Mouse (Mus musculus) ES-E14 (cell line): Measurements from ENCODE around the gene Chchd6. TPM values are rescaled to one million over a fixed set of nuclear protein-coding genes. Genes with fewer than 3 reads are reported as not detected.

Experiments
- DNase-seq: peaks from one replicate; pipeline ENCODE4 v3.0.0-alpha.2; 2013; ENCODE audit warnings: low read depth, low spot score
- H3K27ac ChIP-seq: 2 replicates; pipeline ENCODE4 v1.5.1; 2012; ENCODE audit warnings: low read depth, mild to moderate bottlenecking, low read length, moderate library complexity, mixed read lengths; ENCODE audit not compliant: poor library complexity, insufficient read depth, severe bottlenecking
- H3K36me3 ChIP-seq: 2 replicates; pipeline ENCODE4 v1.6.1; 2012; ENCODE audit warnings: mild to moderate bottlenecking, low read length, moderate library complexity, mixed read lengths; ENCODE audit not compliant: control insufficient read depth, poor library complexity, insufficient read depth, severe bottlenecking
- H3K4me1 ChIP-seq, 2 experiments: fragments of 150-350 bp in 1 of 2; sonication (generic) in 1 of 2; 2 replicates each; pipeline ENCODE4 v1.6.1; 2012; ENCODE audit warnings: low read length in 2 of 2, mild to moderate bottlenecking in 1 of 2, mixed read lengths in 1 of 2; ENCODE audit not compliant: control insufficient read depth in 2 of 2, insufficient read depth in 2 of 2, poor library complexity in 1 of 2
- H3K4me3 ChIP-seq, 2 experiments: fragments of 150-350 bp in 1 of 2; sonication (generic) in 1 of 2; 2 replicates each; pipeline ENCODE4 v1.5.1; 2012; ENCODE audit warnings: low read length in 2 of 2, low read depth in 1 of 2, mild to moderate bottlenecking in 1 of 2, mixed read lengths in 1 of 2; ENCODE audit not compliant: insufficient read depth in 1 of 2, poor library complexity in 1 of 2, severe bottlenecking in 1 of 2
- H3K9ac ChIP-seq: 2 replicates; pipeline ENCODE4 v1.6.1; 2012; ENCODE audit warnings: low read depth, mild to moderate bottlenecking, low read length, mixed read lengths; ENCODE audit not compliant: poor library complexity, insufficient read depth, severe bottlenecking
- H3K9me3 ChIP-seq: fragments of 150-350 bp; sonication (generic); 2 replicates; pipeline ENCODE4 v1.6.1; 2012; ENCODE audit warnings: low read depth, mild to moderate bottlenecking, low read length; ENCODE audit not compliant: control insufficient read depth, insufficient read depth
- CHD2 ChIP-seq: IDR thresholded peaks from 2 replicates; pipeline ENCODE4 v1.6.1; 2014; ENCODE audit warnings: mild to moderate bottlenecking, low read depth, low read length, inconsistent platforms
- HCFC1 ChIP-seq: IDR thresholded peaks from 2 replicates; pipeline ENCODE4 v1.6.1; 2012; ENCODE audit warnings: low read length, inconsistent platforms, borderline replicate concordance; ENCODE audit not compliant: insufficient read depth
- MAFK ChIP-seq: IDR thresholded peaks from 2 replicates; pipeline ENCODE4 v1.6.1; 2014; ENCODE audit warnings: mild to moderate bottlenecking, low read depth, low read length, inconsistent platforms; ENCODE audit not compliant: insufficient read depth
- ZC3H11A ChIP-seq: IDR thresholded peaks from 2 replicates; pipeline ENCODE4 v1.6.1; 2012; ENCODE audit warnings: low read depth, mild to moderate bottlenecking, inconsistent platforms, low read length, borderline replicate concordance
- ZNF384 ChIP-seq: IDR thresholded peaks from 2 replicates; pipeline ENCODE4 v1.6.1; 2012; ENCODE audit warnings: low read depth, low read length, inconsistent platforms
- in situ Hi-C, 2 experiments: fragments of 600-800 bp; cut with MboI; formaldehyde crosslinking; loops; one replicate each; pipeline ENCODE4 v1.15.1; 2025; ENCODE audit warnings: low sequenced_read_pairs in 2 of 2, inconsistent platforms in 1 of 2; ENCODE audit not compliant: unreplicated experiment in 2 of 2
- total RNA-seq: library from RNA; depleted of rRNA; stranded (reverse); fragments of 300-350 nt; gene quantifications from 2 replicates; pipeline ENCODE4 v1.2.3, GENCODE M21; 2012

Gene Chchd6
- total RNA-seq, 1 experiment, result 28.0 TPM

DNA sequence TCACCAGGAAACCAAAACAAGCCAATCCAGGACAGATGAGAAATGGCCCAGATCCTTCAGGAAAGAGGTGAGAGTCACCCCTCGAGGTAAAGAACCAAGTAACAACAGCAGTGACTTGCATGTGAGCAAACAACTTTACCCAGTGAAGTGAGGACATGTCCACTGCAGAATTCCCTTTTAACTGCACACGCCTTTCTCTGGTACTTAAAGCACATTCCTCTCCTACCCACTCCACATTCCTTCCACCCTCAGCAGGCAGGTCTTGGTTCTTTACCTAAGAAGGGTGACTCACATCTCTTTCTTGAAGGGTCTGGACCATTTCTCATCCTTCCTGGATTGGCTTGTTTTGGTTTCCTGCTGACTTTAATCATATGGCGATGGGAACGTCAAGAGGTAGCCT lies 181.3 kb downstream of the Chchd6 start:
- Histone ChIP-seq H3K36me3 (no peaks in the 10 kb centered on the region; the same call in 1 of the 2 replicates), H3K4me3 (no peak overlapping the region), H3K9ac (no peak overlapping the region), H3K9me3 (no peaks in the 10 kb centered on the region), H3K27ac (no peak overlapping the region), H3K4me1 (peaks cover 2% of the 10 kb centered on the region in 2 experiments; a peak in 2 of 4 replicates)
- in situ Hi-C loops, result no loop called here
- no peak for DNase-seq
- TF ChIP-seq HCFC1 (no peak), CHD2 (no peak), MAFK (no peak), ZC3H11A (no peak), ZNF384 (no peak)

DNA sequence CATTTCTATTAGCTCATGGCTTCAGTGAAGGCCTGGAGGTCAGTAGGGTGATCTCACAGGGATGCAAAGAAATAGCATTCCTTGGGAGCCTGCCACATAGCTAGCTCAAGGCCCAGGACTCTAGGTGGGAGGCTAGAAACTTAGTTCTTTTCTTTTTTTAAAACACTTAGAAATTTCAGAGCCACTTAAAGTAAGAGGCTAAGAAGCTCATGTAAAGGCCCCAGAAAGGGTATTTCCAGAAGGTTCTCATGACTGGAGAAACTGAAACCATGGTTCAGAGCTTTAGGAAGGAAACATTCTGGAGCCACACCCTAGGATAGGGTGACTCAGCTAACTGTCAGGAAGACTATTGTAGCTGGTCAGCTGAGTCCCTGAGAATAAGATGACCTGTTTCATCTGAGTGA lies 182.0 kb downstream of the Chchd6 start:
- in situ Hi-C loops, result no loop called here
- H3K4me3 ChIP-seq, result no peak overlapping the region
- H3K4me1 ChIP-seq, result peaks cover 2% of the 10 kb centered on the region in 2 experiments; a peak in 2 of 4 replicates
- DNase-seq, result no peak
- H3K36me3 ChIP-seq, result no peaks in the 10 kb centered on the region; the same call in 1 of the 2 replicates
- no peak overlapping the region for H3K9ac ChIP-seq
- TF ChIP-seq ZC3H11A (no peak), ZNF384 (no peak), CHD2 (no peak), MAFK (0 out of 2 replicates have a peak, but pooled peaks have one; percentile 21)
- H3K9me3 ChIP-seq, result no peaks in the 10 kb centered on the region
- H3K27ac ChIP-seq, result no peak overlapping the region

DNA sequence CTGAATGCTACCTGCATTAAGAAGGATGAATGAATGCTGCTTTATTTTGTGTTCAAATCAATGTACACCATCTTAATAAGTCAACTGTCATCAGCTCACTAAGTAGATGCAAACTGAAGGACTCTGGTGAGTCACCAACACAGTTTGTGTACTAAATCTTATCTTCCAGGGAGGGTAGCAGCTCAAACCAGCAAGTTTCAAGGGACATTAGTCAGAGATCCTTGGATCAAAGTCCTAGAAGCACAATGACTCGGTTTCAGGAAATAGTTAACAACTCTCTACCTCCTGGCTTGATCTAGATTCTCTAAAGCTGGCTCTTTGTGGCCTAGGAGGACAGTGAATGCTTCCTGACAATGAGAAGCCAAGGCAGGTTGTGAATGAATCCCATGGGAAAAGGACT lies 182.9 kb downstream of the Chchd6 start:
- peaks cover 2% of the 10 kb centered on the region in 2 experiments; a peak in 2 of 4 replicates for H3K4me1 ChIP-seq
- in situ Hi-C loops, result no loop called here
- no peak overlapping the region for H3K9ac ChIP-seq
- no peak for TF ChIP-seq HCFC1
- H3K27ac ChIP-seq, result no peak overlapping the region
- H3K4me3 ChIP-seq, result no peak overlapping the region
- H3K9me3 ChIP-seq, result no peaks in the 10 kb centered on the region
- DNase-seq, result no peak
- no peaks in the 10 kb centered on the region for H3K36me3 ChIP-seq

DNA sequence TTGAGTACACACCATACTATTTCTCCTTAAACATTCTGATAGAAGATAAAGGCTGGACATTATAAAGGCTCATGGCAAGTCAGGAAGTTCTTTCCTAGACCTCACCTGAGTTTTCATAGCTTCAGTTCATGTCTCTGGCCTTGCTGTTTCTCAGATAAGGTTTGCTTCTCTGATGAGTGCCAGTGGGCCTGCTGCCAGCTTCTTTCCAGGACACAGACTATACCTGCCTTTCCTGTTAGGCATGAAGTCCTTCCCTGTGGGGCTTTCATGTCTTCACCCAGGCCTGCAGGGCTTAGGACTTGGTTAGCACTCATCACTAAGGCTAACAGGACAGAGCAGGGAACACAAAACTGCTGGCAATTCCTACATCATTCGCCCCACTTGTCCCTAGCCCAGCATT lies 186.4 kb downstream of the Chchd6 start:
- H3K36me3 ChIP-seq, result no peaks in the 10 kb centered on the region
- H3K9me3 ChIP-seq, result no peaks in the 10 kb centered on the region
- in situ Hi-C loops, result no loop called here
- H3K4me1 ChIP-seq, result peaks cover 2% of the 10 kb centered on the region in 2 experiments; a peak in 2 of 4 replicates
- TF ChIP-seq HCFC1 (no peak), ZNF384 (no peak), CHD2 (no peak), MAFK (no peak), ZC3H11A (no peak)
- H3K27ac ChIP-seq, result no peak overlapping the region
- H3K4me3 ChIP-seq, result no peak overlapping the region
- no peak for DNase-seq
- no peak overlapping the region for H3K9ac ChIP-seq

DNA sequence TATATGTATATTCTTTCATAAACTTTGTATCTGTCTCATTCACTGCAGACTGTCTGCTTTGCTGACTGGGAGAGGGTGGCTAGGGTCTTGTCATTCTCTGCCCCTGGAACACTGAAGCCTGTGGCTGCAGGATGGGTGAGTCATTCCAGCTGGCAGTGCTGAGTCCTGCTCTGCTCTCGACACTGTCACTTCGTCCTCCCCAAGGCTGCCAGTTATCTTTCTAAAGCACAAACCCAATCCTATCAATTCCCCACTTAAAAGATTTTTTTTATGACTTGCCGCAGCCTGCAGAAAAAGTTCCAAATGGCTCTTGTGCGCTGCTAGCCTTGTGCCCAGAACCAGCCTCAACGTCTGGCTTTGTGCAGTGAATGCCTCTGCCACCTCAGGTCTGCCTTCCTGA lies 187.2 kb downstream of the Chchd6 start:
- Histone ChIP-seq H3K36me3 (no peaks in the 10 kb centered on the region), H3K9ac (no peak overlapping the region), H3K27ac (no peak overlapping the region), H3K4me1 (peaks cover 2% of the 10 kb centered on the region in 2 experiments; a peak in 2 of 4 replicates), H3K4me3 (no peak overlapping the region), H3K9me3 (no peaks in the 10 kb centered on the region)
- no peak for TF ChIP-seq CHD2
- no peak for TF ChIP-seq HCFC1
- in situ Hi-C loops, result no loop called here
- DNase-seq, result no peak
